Mouse (Mus musculus) hindbrain, postnatal 0 days (tissue): Measurements from ENCODE around the gene Spdye4b. TPM values are rescaled to one million over a fixed set of nuclear protein-coding genes. Genes with fewer than 3 reads are reported as not detected.

Source experiments
- ATAC-seq: fragments of 200-750 bp; cut with Nextera tagmentation; 2 replicates; pipeline ENCODE4 v1.8.0; 2017; ENCODE audit warnings: mild to moderate bottlenecking, moderate TSS enrichment, moderate library complexity
- DNase-seq: peaks from one replicate; pipeline ENCODE4 v3.0.0-alpha.2; 2015; ENCODE audit warnings: low spot score
- H3K27ac ChIP-seq: fragments of 300-500 bp; sonication (generic); 2 replicates; pipeline ENCODE4 v1.5.1; 2014; ENCODE audit warnings: mild to moderate bottlenecking
- H3K27me3 ChIP-seq: fragments of 300-500 bp; sonication (generic); 2 replicates; pipeline ENCODE4 v1.6.1; 2014; ENCODE audit warnings: low read length, mixed read lengths; ENCODE audit not compliant: insufficient read depth
- H3K36me3 ChIP-seq: fragments of 300-500 bp; sonication (generic); 2 replicates; pipeline ENCODE4 v1.6.1; 2014; ENCODE audit warnings: low read length, mixed read lengths; ENCODE audit not compliant: insufficient read depth
- H3K4me1 ChIP-seq: fragments of 300-500 bp; sonication (generic); 2 replicates; pipeline ENCODE4 v1.6.1; 2014; ENCODE audit warnings: antibody characterized with exemption, low read length, mixed read lengths; ENCODE audit not compliant: insufficient read depth
- H3K4me2 ChIP-seq: fragments of 300-500 bp; sonication (generic); 2 replicates; pipeline ENCODE4 v1.6.1; 2014; ENCODE audit warnings: low read depth, mild to moderate bottlenecking, low read length, moderate library complexity, mixed read lengths
- H3K4me3 ChIP-seq: fragments of 300-500 bp; sonication (generic); 2 replicates; pipeline ENCODE4 v1.5.1; 2014; ENCODE audit warnings: low read length
- H3K9ac ChIP-seq: fragments of 300-500 bp; sonication (generic); replicated peaks from 2 replicates; pipeline ENCODE4 v1.6.1; 2014; ENCODE audit warnings: mild to moderate bottlenecking, low read length, moderate library complexity, mixed read lengths
- H3K9me3 ChIP-seq: fragments of 300-500 bp; sonication (generic); 2 replicates; pipeline ENCODE4 v1.6.1; 2016; ENCODE audit warnings: low read length, mixed read lengths
- CTCF ChIP-seq: IDR thresholded peaks from 2 replicates; pipeline ENCODE4 v1.5.1; 2016; ENCODE audit warnings: antibody characterized with exemption, control low read depth, low read depth
- WGBS: fragments of 180-500 bp; shearing (Covaris S2); extraction: QIAGEN DNeasy Blood & Tissue Kit; methylation state at CpG from one replicate; pipeline ENCODE4 v1.1.7; 2014; 5-methylcytosine and 5-hydroxymethylcytosine counted together
- polyA plus RNA-seq: library from polyadenylated mRNA; unstranded; fragments of >200 nt; fragmentation: Nextera tagmentation; extraction: Ambion mirVana; gene quantifications from 2 replicates; pipeline ENCODE4 v1.2.1, GENCODE M21; 2015
- total RNA-seq: library from RNA; depleted of rRNA; stranded (reverse); fragments of >200 nt; gene quantifications from 2 replicates; pipeline ENCODE4 v1.2.3, GENCODE M21; 2014

The Spdye4b gene
- total and polyA plus RNA-seq, 2 experiments from 2014 or later: not detected

DNA sequence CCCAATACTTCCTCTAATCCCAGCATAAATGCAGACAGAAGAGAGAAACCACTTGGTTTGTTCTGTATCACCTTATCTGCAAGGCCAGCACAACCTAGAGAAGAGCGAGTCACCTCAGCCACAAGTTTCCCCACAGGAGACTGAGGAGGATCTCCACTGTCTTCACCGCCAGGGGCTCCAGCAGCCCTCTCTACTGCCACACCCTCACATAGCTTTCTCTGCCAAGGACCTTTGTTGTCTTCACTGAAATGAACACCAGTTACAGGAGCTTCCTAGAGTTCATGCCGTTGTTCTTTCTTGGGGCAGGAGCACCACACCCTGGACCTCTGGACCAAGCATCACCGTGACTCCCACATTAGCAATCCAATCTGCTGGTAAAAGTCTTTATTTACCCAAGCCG, 32.2 kb upstream of the Spdye4b start:
- ATAC-seq: no peak
- Histone ChIP-seq H3K9me3 (no peaks in the 10 kb centered on the region; the same call in 1 of the 2 replicates), H3K4me2 (no peak overlapping the region), H3K36me3 (no peaks in the 10 kb centered on the region), H3K9ac (no peak overlapping the region), H3K4me1 (no peaks in the 10 kb centered on the region), H3K4me3 (no peak overlapping the region), H3K27me3 (no peaks in the 10 kb centered on the region), H3K27ac (no peak overlapping the region)
- no peak for DNase-seq
- WGBS: 92% methylated on average over 5 of the region's 5 CpGs
- no peak for TF ChIP-seq CTCF

DNA sequence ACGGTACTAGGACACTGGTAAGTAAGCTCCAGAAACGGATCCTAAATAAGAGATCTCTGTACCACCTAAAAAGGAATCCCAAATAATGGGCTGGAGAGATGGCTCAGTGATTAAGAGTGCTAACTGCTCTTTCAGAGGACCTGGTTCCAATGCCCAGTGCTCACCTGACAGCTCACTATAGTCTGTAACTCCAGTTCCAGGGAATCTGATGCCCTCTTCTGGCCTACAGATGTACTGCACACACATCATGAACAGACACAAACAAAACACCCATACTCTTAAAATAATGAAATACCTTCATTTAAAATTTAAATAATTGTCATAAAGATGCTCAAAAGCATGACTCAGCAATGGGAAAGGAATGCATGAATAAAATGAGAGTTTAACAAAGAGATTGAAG, 31.3 kb upstream of the Spdye4b start:
- Histone ChIP-seq H3K4me3 (no peak overlapping the region), H3K4me2 (no peak overlapping the region), H3K27ac (no peak overlapping the region), H3K4me1 (no peaks in the 10 kb centered on the region), H3K9me3 (no peaks in the 10 kb centered on the region; the same call in 1 of the 2 replicates), H3K36me3 (no peaks in the 10 kb centered on the region), H3K9ac (no peak overlapping the region), H3K27me3 (no peaks in the 10 kb centered on the region)
- no peak for ATAC-seq
- no peak for DNase-seq
- 85% methylated on average over 2 of the region's 2 CpGs for WGBS
- no peak; the same call in 1 of the 2 replicates for TF ChIP-seq CTCF

- no peak for TF ChIP-seq CTCF
These were observed 30.8 kb upstream of the Spdye4b start for GRCm38 (mm10) chr5:143150044-143150443.

GRCm38 (mm10) chr5:143153756-143154155, 27.1 kb upstream of the Spdye4b start:
- WGBS: 90% methylated on average over 10 of the region's 10 CpGs
- no peak for TF ChIP-seq CTCF
- no peak overlapping the region for H3K4me2 ChIP-seq
- H3K27ac ChIP-seq: no peak overlapping the region
- DNase-seq: no peak
- H3K9ac ChIP-seq: no peak overlapping the region
- no peaks in the 10 kb centered on the region for H3K4me1 ChIP-seq
- H3K9me3 ChIP-seq: no peaks in the 10 kb centered on the region; the same call in 1 of the 2 replicates
- no peaks in the 10 kb centered on the region for H3K27me3 ChIP-seq
- no peaks in the 10 kb centered on the region for H3K36me3 ChIP-seq
- H3K4me3 ChIP-seq: no peak overlapping the region
- no peak for ATAC-seq

More at GRCm38 (mm10) chr5:143150044-143150443, 30.8 kb upstream of the Spdye4b start:
- Histone ChIP-seq H3K27me3 (no peaks in the 10 kb centered on the region), H3K9me3 (no peaks in the 10 kb centered on the region; the same call in 1 of the 2 replicates), H3K4me3 (no peak overlapping the region), H3K36me3 (no peaks in the 10 kb centered on the region), H3K9ac (no peak overlapping the region), H3K27ac (no peak overlapping the region), H3K4me1 (no peaks in the 10 kb centered on the region), H3K4me2 (no peak overlapping the region)
- no peak for DNase-seq
- 93% methylated on average over 2 of the region's 2 CpGs for WGBS
- ATAC-seq: no peak

DNA sequence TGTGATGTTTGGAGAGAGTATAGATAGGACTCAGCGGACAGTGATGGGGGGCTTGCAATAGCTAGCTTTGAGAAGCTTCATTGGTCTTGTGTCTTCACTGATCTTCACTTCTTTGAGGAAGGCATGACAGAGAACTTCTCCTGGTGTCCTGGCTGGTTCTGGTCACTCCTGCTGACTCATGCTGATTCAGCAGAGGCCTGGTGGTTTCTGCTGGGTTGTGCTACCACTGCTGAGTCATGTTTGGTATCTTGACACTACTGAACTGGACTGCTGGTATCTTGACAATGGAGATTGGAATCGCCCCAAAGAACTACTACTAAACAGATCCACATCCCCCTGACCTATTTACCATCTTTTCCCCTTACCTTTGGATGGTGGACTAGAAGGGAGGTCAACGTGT, 25.3 kb upstream of the Spdye4b start:
- Histone ChIP-seq H3K4me2 (no peak overlapping the region), H3K9me3 (no peaks in the 10 kb centered on the region), H3K36me3 (no peaks in the 10 kb centered on the region), H3K27me3 (no peaks in the 10 kb centered on the region), H3K27ac (no peak overlapping the region), H3K9ac (no peak overlapping the region), H3K4me3 (no peak overlapping the region), H3K4me1 (no peaks in the 10 kb centered on the region)
- no peak for ATAC-seq
- no peak for DNase-seq
- 87% methylated on average over 3 of the region's 3 CpGs for WGBS
- no peak for TF ChIP-seq CTCF

DNA sequence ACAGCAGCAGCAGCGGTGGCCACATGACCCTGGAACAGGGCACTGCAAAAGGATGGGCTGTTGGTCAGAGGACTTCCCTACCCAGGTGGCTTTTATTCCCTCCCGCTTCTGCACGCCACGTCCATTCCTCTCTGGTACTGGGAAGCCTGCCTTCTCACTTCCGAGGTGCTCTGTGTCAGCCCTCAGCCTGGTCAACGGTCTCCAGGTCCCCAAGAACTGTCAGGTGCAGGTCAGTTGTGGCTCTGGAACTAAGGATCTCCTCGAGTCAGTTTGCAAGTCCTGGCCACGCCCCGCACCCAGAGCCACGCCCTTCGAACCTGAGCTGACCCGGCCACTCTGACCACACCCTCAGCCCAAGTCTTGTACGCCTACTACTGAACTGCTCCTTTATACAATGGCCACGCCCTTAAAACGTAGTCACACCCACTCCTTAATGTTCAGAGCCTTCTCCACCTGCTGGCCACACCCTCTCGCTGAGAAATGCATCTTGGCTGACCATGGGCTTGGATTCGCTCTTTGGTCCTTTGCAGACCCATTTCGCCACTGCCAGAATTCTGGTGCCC, 15.2 kb upstream of the Spdye4b start:
- ATAC-seq: no peak
- H3K27ac ChIP-seq: no peak overlapping the region
- no peak overlapping the region for H3K4me2 ChIP-seq
- no peaks in the 10 kb centered on the region for H3K36me3 ChIP-seq
- H3K27me3 ChIP-seq: no peaks in the 10 kb centered on the region
- no peaks in the 10 kb centered on the region for H3K4me1 ChIP-seq
- WGBS: 16% methylated on average over 18 of the region's 18 CpGs
- H3K9me3 ChIP-seq: no peaks in the 10 kb centered on the region
- no peak overlapping the region for H3K9ac ChIP-seq
- DNase-seq: no peak
- no peak overlapping the region for H3K4me3 ChIP-seq
- TF ChIP-seq CTCF: no peak

GRCm38 (mm10) chr5:143175970-143176369, 4.8 kb upstream of the Spdye4b start:
- Histone ChIP-seq H3K27me3 (no peaks in the 10 kb centered on the region), H3K36me3 (peaks cover 60% of the 10 kb centered on the region), H3K4me1 (no peaks in the 10 kb centered on the region; the same call in 1 of the 2 replicates), H3K4me2 (no peak overlapping the region), H3K27ac (no peak overlapping the region), H3K9me3 (0 out of 2 replicates have a peak, but pooled peaks cover 2% of the 10 kb centered on the region), H3K9ac (no peak overlapping the region), H3K4me3 (no peak overlapping the region)
- WGBS: 96% methylated on average over 4 of the region's 4 CpGs
- ATAC-seq (no peak), DNase-seq (no peak)
- no peak for TF ChIP-seq CTCF
